Mouse (Mus musculus): ENCODE measurements at regions not wholly inside any gene's neighbourhood (a gene's known extent, or its start where the extent isn't known, plus 50 kb on each side); places are given as distances from the start of the nearest gene placed in this dataset.
A peak's percentile ranks its signal among the peaks of the same experiment; 100 is the strongest.

- DNase-seq = no peak
These were observed 57.9 kb upstream of the Adgrg2 start for GRCm38 (mm10) chrX:160332618-160333017.

- DNase-seq = peak; percentile 6
These were observed 52.0 kb upstream of the Adgrg2 start for GRCm38 (mm10) chrX:160338347-160338985.
